Mouse (Mus musculus): ENCODE results near the gene Six3. TPM values are rescaled to one million over a fixed set of nuclear protein-coding genes. Genes with fewer than 3 reads are reported as not detected.

Gene Six3
- polyA plus RNA-seq, 1 experiment = not detected

DNA sequence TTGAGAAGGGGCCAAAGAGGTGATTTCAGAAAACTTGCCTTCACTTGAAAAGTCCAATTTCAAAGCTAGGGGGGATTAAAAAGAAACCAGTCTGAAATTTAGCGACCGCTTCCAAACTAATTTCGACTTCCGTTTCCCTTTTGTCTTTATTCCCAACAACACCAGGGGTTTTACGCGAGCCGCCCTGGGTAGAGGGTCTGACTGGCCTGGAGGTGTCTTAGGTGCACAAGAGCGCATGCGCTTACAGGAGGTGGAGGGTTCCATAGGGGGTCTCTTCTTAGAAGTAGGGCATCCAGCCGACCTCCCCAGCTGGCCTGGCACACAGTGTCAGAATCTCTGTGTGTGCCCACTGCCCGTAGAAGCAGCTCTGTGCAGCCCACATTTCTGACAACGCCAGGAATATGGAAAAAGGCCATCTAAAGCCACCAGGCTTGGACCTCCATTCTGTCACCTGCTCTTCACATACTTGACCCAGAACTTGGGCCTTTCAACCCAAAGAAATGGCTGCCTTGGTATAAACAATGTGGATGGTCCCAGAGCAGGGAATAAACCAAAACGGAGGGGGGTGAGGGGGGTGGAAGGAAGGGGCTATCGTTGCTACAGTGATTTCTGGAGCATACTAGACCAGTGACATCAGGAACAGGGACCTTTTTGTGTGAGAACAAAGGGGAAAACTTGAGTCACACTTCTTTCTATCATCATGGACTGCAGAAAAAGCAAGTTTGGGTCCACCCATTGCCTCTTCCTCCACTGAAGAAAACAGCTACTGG, 12.9 kb downstream of the Six3 start:
- Histone ChIP-seq H3K27ac (ENCODE audit: insufficient read depth, low read depth, low read length) (no peak overlapping the region), H3K4me1 (ENCODE audit: control insufficient read depth, insufficient read depth, insufficient read length, low read length) (peaks cover 3% of the 10 kb centered on the region; the same call in 1 of the 2 replicates), H3K36me3 (ENCODE audit: control insufficient read depth, insufficient read depth, low read length) (no peaks in the 10 kb centered on the region), H3K27me3 (ENCODE audit: control insufficient read depth, insufficient read depth, low read length) (peaks cover 64% of the 10 kb centered on the region), H3K4me3 (ENCODE audit: low read depth, low read length) (no peak overlapping the region)
- WGBS = 13% methylated on average over 14 of the region's 14 CpGs
- TF ChIP-seq POLR2A (IDR thresholded peaks at IDR 0.05; ENCODE audit: low read depth, low read length) (no peak), CTCF (IDR thresholded peaks at IDR 0.05; ENCODE audit: extremely low read depth, insufficient read length, insufficient replicate concordance, low read depth, low read length) (no peak)

DNA sequence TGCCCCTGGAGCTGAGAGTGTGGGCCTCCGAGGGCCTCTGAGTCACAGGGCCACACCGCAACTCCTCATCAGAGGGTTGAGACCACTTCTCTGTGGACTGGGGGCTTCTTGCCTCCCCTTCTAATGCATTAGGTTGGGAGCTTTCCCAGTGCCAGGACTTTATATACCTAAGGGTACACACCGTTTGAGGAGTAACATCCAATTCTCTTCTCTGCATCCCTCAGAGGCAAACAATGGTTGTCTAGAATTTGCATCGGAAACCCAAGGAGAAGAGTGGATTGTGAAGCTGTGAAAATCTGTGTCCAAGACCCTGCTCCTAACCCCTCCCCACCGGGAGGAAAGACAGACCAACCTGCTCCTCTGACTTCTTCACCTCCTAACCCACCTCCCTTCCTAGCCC, 14.3 kb downstream of the Six3 start:
- Histone ChIP-seq H3K36me3 (ENCODE audit: control insufficient read depth, insufficient read depth, low read length) (no peaks in the 10 kb centered on the region), H3K4me3 (ENCODE audit: low read depth, low read length) (no peak overlapping the region), H3K4me1 (ENCODE audit: control insufficient read depth, insufficient read depth, insufficient read length, low read length) (no peaks in the 10 kb centered on the region), H3K27me3 (ENCODE audit: control insufficient read depth, insufficient read depth, low read length) (peaks cover 52% of the 10 kb centered on the region), H3K27ac (ENCODE audit: insufficient read depth, low read depth, low read length) (no peak overlapping the region)
- 48% methylated on average over 5 of the region's 5 CpGs for WGBS
- TF ChIP-seq POLR2A (IDR thresholded peaks at IDR 0.05; ENCODE audit: low read depth, low read length) (no peak), CTCF (IDR thresholded peaks at IDR 0.05; ENCODE audit: extremely low read depth, insufficient read length, insufficient replicate concordance, low read depth, low read length) (no peak)

DNA sequence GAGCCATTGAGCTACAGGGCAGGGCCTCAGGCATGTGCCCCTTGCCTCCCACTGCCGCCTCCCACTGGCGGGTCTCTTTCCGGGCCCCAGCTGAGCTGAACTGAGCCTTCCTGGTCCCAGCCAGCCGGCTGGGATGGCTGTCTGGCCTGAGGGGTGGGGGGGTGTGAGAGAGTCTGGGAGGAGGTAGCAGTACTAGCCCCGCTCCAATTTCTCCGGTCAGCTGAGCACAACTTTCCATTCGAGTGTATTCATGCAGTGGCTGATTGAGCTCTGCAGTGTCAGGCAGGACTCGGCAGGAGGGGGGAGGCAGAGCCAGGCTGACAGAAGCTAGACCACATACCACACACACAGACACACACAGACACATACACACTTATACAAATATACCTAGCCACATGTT, 15.4 kb downstream of the Six3 start:
- H3K4me3 ChIP-seq (ENCODE audit: low read depth, low read length) = no peak overlapping the region
- TF ChIP-seq POLR2A (IDR thresholded peaks at IDR 0.05; ENCODE audit: low read depth, low read length) (no peak), CTCF (IDR thresholded peaks at IDR 0.05; ENCODE audit: extremely low read depth, insufficient read length, insufficient replicate concordance, low read depth, low read length) (no peak)
- H3K4me1 ChIP-seq (ENCODE audit: control insufficient read depth, insufficient read depth, insufficient read length, low read length) = no peaks in the 10 kb centered on the region
- no peak overlapping the region for H3K27ac ChIP-seq (ENCODE audit: insufficient read depth, low read depth, low read length)
- no peaks in the 10 kb centered on the region for H3K36me3 ChIP-seq (ENCODE audit: control insufficient read depth, insufficient read depth, low read length)
- peaks cover 42% of the 10 kb centered on the region for H3K27me3 ChIP-seq (ENCODE audit: control insufficient read depth, insufficient read depth, low read length)
- WGBS = 28% methylated on average over 8 of the region's 8 CpGs

DNA sequence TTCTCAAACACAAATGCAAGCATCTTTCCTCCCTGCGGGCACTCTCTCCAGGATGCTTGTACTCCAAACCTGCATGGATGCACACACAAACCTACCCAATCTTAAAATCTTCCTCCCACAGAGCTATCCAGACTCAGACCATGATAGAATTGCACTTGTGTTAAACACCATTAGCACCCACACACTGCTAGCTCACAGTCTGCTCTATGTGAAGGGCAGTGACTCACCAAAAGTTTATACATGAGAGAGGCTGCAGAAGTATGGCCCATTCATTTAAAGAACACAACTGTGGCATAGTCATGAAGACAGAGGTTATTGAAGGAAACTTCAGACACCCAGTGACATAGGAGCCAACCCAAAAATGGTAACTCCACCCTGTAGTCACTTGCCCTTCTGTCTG, 16.0 kb downstream of the Six3 start:
- Histone ChIP-seq H3K27ac (ENCODE audit: insufficient read depth, low read depth, low read length) (no peak overlapping the region), H3K4me1 (ENCODE audit: control insufficient read depth, insufficient read depth, insufficient read length, low read length) (no peaks in the 10 kb centered on the region), H3K27me3 (ENCODE audit: control insufficient read depth, insufficient read depth, low read length) (peaks cover 38% of the 10 kb centered on the region), H3K4me3 (ENCODE audit: low read depth, low read length) (no peak overlapping the region), H3K36me3 (ENCODE audit: control insufficient read depth, insufficient read depth, low read length) (no peaks in the 10 kb centered on the region)
- 83% methylated on average over 1 of the region's 1 CpGs for WGBS
- TF ChIP-seq CTCF (IDR thresholded peaks at IDR 0.05; ENCODE audit: extremely low read depth, insufficient read length, insufficient replicate concordance, low read depth, low read length) (no peak), POLR2A (IDR thresholded peaks at IDR 0.05; ENCODE audit: low read depth, low read length) (no peak)

DNA sequence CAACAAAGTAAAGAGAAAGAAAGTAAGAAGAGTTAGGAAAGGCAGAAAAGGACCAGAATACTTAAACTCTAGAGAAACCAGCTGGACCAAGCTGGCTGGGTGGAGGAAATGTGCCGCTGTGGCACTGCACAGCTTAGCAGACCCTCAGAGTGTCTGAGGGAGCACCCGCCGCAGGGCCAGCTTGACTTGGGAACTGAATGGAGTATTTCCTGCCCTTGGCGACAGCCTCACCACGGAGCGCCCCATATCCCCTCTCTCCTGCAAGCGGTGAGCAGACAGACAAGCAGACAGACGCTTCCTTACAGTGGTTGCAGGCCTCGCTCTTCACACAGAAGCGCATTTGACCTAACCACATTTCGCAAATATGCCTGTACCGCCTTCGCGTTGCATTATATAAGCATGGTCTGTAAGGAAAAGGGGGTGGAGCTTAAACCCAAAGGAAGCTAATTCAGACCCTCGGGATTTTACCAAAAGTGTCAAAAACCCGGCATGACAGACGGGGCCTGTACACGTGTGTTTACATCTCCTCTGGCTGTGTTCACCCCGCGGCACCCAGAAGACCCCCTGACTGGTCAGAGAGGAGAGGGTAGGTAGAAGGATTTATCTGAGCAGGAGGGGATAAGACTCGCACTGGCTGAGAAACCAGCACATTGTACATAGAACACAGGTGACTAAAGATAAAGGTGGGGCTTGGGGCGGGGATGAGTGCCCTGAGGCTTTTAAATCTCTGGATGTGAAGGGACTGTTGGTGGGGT, 17.1 kb downstream of the Six3 start:
- Histone ChIP-seq H3K36me3 (ENCODE audit: control insufficient read depth, insufficient read depth, low read length) (no peaks in the 10 kb centered on the region), H3K4me3 (ENCODE audit: low read depth, low read length) (no peak overlapping the region), H3K4me1 (ENCODE audit: control insufficient read depth, insufficient read depth, insufficient read length, low read length) (no peaks in the 10 kb centered on the region), H3K27me3 (ENCODE audit: control insufficient read depth, insufficient read depth, low read length) (peaks cover 30% of the 10 kb centered on the region), H3K27ac (ENCODE audit: insufficient read depth, low read depth, low read length) (no peak overlapping the region)
- TF ChIP-seq CTCF (IDR thresholded peaks at IDR 0.05; ENCODE audit: extremely low read depth, insufficient read length, insufficient replicate concordance, low read depth, low read length) (no peak), POLR2A (IDR thresholded peaks at IDR 0.05; ENCODE audit: low read depth, low read length) (no peak)
- WGBS = 40% methylated on average over 22 of the region's 22 CpGs

DNA sequence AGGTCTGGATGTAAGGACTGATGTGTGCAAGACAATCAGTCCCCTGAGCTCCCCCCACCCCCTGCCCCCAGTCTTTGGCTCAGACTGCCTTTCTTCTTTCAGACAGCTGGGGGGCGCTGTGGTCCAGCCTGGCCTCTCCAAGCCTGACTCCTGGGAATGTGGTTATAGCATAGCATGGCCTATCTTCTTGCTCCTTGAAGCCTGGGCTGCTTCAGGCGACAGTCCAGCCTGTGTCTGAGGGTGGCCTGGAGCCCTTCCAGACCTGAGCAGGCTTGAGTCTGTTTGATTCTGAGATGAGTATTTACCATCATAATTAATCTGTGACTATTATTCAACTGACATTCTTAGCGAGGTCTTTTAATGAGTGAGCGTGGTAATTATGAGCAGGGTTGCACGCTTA, 17.7 kb downstream of the Six3 start:
- H3K27me3 ChIP-seq (ENCODE audit: control insufficient read depth, insufficient read depth, low read length) = peaks cover 24% of the 10 kb centered on the region
- H3K4me1 ChIP-seq (ENCODE audit: control insufficient read depth, insufficient read depth, insufficient read length, low read length) = no peaks in the 10 kb centered on the region
- WGBS = 49% methylated on average over 5 of the region's 5 CpGs
- H3K36me3 ChIP-seq (ENCODE audit: control insufficient read depth, insufficient read depth, low read length) = no peaks in the 10 kb centered on the region
- no peak overlapping the region for H3K27ac ChIP-seq (ENCODE audit: insufficient read depth, low read depth, low read length)
- TF ChIP-seq CTCF (IDR thresholded peaks at IDR 0.05; ENCODE audit: extremely low read depth, insufficient read length, insufficient replicate concordance, low read depth, low read length) (no peak), POLR2A (IDR thresholded peaks at IDR 0.05; ENCODE audit: low read depth, low read length) (no peak)
- H3K4me3 ChIP-seq (ENCODE audit: low read depth, low read length) = no peak overlapping the region

DNA sequence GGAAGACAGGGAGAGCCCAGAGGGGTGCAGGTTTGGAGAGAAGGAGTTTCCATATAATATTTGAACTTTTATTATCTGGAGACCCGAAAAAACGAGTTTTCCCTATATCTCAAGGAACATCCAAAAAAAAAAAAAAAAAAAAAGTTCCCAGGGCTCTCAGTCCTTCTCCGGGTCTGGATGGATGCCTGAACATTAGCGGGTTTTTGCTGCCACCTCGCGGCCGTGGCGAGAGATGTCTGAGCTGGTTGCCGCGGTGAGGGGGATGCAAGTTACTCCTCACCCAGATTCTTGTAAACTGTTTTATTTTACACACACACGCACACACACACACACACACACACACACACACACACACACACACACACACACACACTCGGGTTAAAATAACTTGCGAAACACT, 20.2 kb downstream of the Six3 start:
- Histone ChIP-seq H3K27ac (ENCODE audit: insufficient read depth, low read depth, low read length) (no peak overlapping the region), H3K4me1 (ENCODE audit: control insufficient read depth, insufficient read depth, insufficient read length, low read length) (no peaks in the 10 kb centered on the region), H3K36me3 (ENCODE audit: control insufficient read depth, insufficient read depth, low read length) (no peaks in the 10 kb centered on the region), H3K4me3 (ENCODE audit: low read depth, low read length) (no peak overlapping the region), H3K27me3 (ENCODE audit: control insufficient read depth, insufficient read depth, low read length) (peaks cover 9% of the 10 kb centered on the region)
- under 1% methylated on average over 13 of the region's 13 CpGs for WGBS
- TF ChIP-seq CTCF (IDR thresholded peaks at IDR 0.05; ENCODE audit: extremely low read depth, insufficient read length, insufficient replicate concordance, low read depth, low read length) (peak; percentile 82), POLR2A (IDR thresholded peaks at IDR 0.05; ENCODE audit: low read depth, low read length) (no peak)
